Mouse (Mus musculus) urinary bladder, postnatal 10 days (tissue): Measurements from ENCODE around the gene Dph3.
"Not testable (repeated sequence)": the region's sequence is repeated elsewhere in the genome, so short reads cannot be mapped to it uniquely, and the experiment has no call there.

Experiments used
- DNase-seq: peaks from one replicate; pipeline ENCODE4 v3.0.0; 2022; ENCODE audit warnings: low spot score

Gene Dph3

GRCm38 (mm10) chr14:32085486-32086201 is at the start of gene Dph3:
TSS of gene Dph3 (minus strand) at chr14:32085729.
- DNase-seq = peak; percentile 97

DNA sequence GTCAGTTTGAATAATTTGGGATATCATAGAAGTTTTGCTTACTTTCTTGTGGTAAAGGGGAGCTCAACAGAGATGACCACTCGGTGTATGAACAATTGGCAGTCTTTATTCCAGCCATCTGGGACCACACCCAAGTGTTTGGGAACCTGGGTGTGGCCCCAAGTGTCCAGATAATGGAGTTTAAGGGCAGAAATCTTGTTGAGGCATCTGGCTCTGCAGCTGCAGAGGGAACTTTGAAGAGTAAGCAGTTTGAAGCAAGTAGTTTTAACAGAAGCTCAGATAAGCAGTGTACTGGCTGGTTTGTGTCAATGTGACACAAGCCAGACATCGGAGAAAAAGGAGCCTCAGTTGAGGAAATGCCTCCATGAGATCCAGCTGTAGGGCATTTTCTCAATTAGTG is 48.8 kb upstream of the Dph3 start:
- no peak for DNase-seq

- no peak for DNase-seq
These were observed 46.3 kb upstream of the Dph3 start for GRCm38 (mm10) chr14:32131836-32132235.

DNA sequence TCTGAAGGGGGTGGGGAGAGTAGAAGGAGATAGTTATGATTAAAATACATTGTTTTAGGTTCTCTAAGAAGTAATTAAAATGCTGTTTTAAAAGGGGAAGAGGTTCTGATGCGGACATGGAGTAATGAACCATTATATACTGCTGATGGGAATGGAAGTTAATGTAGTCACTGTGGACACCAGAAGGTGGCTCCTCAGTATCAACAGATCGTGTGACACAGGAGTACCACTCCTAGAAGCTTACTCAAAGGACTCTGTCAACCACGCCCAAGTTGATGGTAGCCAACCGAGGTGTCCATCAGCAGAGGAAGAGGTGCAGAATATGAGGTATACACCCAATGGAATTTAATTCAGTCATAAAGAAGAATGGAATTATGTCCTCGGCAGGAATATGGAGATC is 42.9 kb upstream of the Dph3 start:
- no peak for DNase-seq

DNA sequence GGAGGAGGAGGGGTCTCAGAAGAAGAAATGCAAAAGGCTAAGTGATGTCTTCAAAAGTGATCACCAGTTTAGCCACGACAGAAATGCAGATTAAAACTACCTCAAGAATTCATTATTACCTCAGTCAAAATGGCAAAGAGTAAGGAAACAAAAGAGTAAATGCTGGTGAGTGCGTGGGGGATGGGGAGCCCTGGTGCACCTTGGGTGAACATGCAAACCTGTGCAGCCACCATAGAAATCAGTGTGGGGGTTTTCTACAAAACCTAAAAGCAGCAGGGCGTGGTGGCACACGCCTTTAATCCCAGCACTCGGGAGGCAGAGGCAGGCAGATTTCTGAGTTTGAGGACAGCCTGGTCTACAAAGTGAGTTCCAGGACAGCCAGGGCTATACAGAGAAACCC is 39.7 kb upstream of the Dph3 start:
- not testable (repeated sequence) for DNase-seq

DNA sequence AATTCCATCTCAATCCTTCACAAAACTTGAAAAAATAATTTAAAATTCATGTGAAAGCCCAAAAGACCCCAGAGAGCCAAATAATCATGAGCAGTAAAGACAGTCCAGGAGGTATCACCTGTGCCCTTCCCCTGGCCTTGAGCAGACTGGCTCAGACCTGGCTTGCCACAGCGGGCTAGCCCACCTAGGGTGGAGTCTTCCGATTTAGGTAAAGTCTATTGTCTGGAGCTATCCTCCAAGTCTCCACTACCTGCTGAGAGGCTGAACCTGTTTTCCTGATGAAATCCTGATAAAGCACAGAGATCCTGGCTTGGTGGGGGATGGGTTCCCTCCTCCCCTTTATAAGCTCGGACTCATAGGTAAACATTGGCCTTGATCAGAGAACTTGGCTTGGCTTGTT is 38.7 kb upstream of the Dph3 start:
- DNase-seq = no peak

DNA sequence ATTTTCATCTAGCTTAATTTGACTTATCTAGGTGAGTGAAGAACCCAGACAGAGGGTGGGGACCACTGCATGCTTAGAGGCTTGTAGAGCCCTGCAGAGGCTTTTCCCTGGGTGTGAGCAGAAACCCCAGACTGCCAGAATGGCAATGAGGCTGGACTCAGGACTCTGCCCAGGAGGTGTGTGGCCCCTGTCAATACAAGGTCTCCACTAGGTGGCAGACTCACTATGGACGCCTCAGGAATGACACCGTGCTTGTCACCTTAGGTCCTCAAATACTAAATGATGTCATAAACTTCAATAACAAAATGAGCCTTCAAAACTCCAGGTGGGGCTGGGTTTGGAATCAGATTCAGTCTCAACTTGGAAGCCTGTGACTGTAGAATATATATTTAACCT is 36.4 kb upstream of the Dph3 start:
- no peak for DNase-seq

- no peak for DNase-seq
These were observed 35.7 kb upstream of the Dph3 start for GRCm38 (mm10) chr14:32120940-32121919.

- not testable (repeated sequence) for DNase-seq
These were observed 26.6 kb upstream of the Dph3 start for GRCm38 (mm10) chr14:32112124-32112523.

DNA sequence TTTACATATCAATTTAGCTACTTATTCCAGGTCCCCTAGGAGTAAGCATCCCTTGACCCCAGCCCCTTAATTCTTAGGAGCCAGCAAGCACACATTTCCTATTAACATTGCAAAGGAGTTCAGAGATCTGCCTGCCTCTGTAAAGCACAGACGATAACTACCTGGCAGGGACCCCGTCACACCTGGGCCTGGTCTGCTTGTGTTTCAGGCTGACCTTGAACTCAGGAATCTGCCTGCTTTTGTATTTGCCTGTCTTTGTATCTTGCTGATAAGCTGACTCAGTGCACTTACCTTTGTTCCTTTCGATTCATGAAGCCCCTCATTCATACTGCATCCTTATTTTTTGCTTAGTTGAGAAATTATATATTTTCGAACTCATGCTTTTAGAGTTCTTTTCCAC is 21.4 kb upstream of the Dph3 start:
- no peak for DNase-seq

GRCm38 (mm10) chr14:32105663-32106062 is 20.1 kb upstream of the Dph3 start:
- DNase-seq = no peak

DNA sequence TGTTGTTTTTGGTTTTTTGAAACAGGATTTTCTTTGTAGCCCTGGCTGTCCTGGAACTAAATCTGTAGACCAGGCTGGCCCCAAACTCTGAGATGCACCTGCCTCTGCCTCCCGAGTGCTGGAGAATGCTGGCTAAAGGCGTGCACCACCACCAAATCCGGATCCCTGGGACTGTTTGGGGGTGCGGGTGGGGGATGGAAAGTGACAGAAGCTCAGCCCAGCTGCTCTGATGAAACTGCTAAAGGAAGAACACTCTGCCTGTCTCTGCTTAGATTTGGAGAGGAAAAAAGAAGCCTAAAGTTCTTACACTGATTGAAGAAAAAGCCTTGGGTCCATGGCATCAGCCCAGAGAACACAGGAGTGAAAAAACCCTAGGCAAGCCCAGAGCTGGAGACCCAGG is 18.0 kb upstream of the Dph3 start:
- no peak for DNase-seq

DNA sequence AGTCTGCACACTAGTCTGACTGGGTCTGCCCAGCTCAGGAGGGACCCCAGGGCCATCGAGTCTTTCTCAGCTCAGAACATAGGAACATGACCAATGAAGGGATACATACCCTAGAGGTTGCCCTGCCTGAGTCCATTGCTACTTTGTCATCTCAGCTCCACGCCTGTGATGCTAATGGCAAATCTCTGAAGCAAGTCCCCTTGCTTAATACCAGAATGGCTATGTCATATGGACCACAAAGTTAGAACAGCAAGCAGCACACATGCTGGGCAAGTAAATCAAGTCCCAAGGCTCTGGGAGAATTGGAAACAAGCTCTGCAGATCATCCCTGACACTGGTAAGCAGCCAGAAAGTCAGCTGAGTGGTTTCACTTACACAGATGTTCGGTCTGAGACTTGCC is 13.4 kb upstream of the Dph3 start:
- no peak for DNase-seq

DNA sequence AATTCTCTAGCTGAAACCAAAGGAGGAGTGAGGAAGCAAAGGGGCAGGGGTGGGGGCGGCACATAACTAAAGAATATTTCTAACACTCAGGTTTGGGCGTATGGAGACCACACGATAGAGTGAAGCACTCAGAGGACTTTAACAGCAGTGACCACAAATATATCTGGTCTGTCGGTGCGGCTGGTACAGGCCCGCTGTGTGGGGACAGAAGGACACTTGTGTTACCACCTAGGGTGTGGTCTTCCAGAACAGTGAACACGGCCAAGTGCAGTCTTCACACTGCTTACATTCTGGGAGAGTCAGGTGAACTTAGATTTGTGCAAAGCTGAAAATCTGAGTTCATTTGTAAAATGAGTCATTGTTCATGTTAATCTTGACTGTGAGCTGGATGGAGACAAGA is 12.2 kb upstream of the Dph3 start:
- no peak for DNase-seq

- no peak for DNase-seq
These were observed 11.2 kb upstream of the Dph3 start for GRCm38 (mm10) chr14:32096740-32097139.

- DNase-seq = no peak
These were observed 10.1 kb upstream of the Dph3 start for GRCm38 (mm10) chr14:32095646-32096045.

- no peak for DNase-seq
These were observed 8.1 kb upstream of the Dph3 start for GRCm38 (mm10) chr14:32093500-32094117.

DNA sequence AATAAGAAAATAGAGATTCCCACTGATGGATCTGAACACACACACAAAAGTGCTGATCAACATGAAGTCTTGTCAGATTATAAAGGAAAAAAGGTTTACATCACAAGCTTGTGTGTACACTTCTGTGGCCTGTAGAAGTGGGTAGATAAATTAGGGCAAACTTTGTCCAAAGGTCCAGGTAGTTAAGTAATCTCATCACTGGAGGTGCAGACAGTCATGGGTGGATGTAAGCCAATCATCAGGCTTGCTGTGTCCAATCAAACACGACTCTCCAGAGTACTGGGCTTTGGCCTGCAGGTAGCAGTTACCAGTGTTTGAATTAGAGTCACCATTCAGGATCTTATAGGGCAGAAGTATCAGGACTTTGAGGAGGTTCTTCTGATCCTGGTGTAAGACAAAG is 7.5 kb upstream of the Dph3 start:
- DNase-seq = no peak

- no peak for DNase-seq
These were observed 6.2 kb upstream of the Dph3 start for GRCm38 (mm10) chr14:32091704-32092103.

DNA sequence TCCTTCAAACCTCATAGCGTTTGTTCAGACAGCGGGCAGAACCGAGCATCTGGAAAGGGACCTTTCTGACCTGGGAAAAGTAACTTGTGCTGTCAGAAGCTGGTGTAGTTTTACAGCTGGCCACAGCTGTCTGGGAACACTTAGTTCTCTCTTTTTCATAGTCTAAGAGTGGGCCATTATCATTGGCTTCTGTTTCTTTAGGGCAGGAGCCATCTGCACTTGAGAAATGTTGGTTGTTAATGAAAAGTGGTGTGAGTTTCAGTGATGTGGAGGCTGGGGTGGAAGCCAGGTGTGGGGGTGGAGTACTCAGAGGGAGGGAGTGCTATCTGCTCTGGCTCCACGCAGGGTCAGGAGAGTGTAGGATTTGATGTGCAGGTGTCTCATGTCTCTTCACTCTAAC is 5.6 kb upstream of the Dph3 start:
- no peak for DNase-seq

DNA sequence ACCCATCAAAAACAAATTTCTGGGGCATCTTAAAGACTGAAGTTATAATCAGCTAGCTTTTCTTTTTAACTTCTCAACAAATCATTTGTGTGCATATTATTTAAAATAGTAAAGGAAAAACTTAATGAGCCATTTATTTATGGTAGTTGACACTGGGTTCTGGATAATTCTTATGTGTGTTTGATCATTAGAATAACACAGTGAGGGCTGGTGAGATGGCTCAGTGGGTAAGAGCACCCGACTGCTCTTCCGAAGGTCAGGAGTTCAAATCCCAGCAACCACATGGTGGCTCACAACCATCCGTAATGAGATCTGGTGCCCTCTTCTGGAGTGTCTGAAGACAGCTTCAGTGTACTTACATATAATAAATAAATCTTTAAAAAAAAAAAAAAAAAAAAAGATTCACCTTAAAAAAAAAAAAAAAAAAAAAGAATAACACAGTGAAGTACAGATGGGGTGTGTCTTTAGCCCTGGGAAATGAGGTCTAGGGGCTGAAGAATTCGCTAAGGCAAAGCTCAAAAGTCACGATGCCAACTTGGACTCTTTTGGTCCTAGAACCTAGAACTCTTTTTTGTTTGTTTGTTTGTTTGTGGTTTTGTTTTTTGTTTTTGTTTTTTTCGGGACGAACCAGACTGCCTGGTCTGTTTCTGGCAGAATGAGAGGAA is 2.2 kb upstream of the Dph3 start:
- DNase-seq = not testable (repeated sequence)

GRCm38 (mm10) chr14:32086226-32086625 is 697 bp upstream of the Dph3 start:
- DNase-seq = no peak
